ENCODE assay signal across 8 mouse cellular contexts in genomic region chr11:59746614-59747013, GRCm38 (mm10). TPM values are rescaled to one million over a fixed set of nuclear protein-coding genes. Genes with fewer than 3 reads are reported as not detected.
DNase-seq lines count a peak whose midpoint lies in the region; ATAC-seq and TF ChIP-seq lines count a peak whose summit lies in the region.

No protein-coding gene starts in this region.

- peak; percentile 80 for TF ChIP-seq CTCF in hindbrain, postnatal 0 days (IDR thresholded peaks at IDR 0.05; ENCODE audit: low read depth)

- no peak for ATAC-seq in CD4-positive, CD25-positive, alpha-beta regulatory T cell, adult 4 months
- no peak for ATAC-seq in hindbrain, postnatal 0 days

- 74% methylated on average over 2 of the region's 2 CpGs for WGBS in hindbrain, postnatal 0 days

- no peak overlapping the region for H3K4me3 ChIP-seq in hindbrain, postnatal 0 days (ENCODE audit: low read length)

- H3K4me1 ChIP-seq in hindbrain, postnatal 0 days (ENCODE audit: insufficient read depth, low read length) = no peaks in the 10 kb centered on the region

- no peaks in the 10 kb centered on the region for H3K27me3 ChIP-seq in hindbrain, postnatal 0 days (ENCODE audit: insufficient read depth, low read length)

- H3K36me3 ChIP-seq in hindbrain, postnatal 0 days (ENCODE audit: insufficient read depth, low read length) = peaks cover 44% of the 10 kb centered on the region

- H3K27ac ChIP-seq in hindbrain, postnatal 0 days = no peak overlapping the region

- peak; percentile 67 for DNase-seq in CD4-positive, CD25-positive, alpha-beta regulatory T cell, adult 2 months (ENCODE audit: low read depth, low spot score)
- DNase-seq in layer of hippocampus, adult 11-12 months (ENCODE audit: low spot score) = peak; percentile 56
- no peak for DNase-seq in layer of hippocampus, adult 8-10 months (ENCODE audit: low spot score in 2 of 2)
- peak; percentile 54 for DNase-seq in adrenal gland, postnatal 25 days
- DNase-seq in hindbrain, postnatal 0 days (ENCODE audit: low spot score) = peak; percentile 67
- DNase-seq in lung, postnatal 36 days = peak; percentile 89
- DNase-seq in ovary, postnatal 10 days (ENCODE audit: low spot score) = no peak

- H3K9me3 ChIP-seq in hindbrain, postnatal 0 days (ENCODE audit: low read length) = no peaks in the 10 kb centered on the region

- no peak overlapping the region for H3K4me2 ChIP-seq in hindbrain, postnatal 0 days (ENCODE audit: low read depth, low read length)

- no peak overlapping the region for H3K9ac ChIP-seq in hindbrain, postnatal 0 days (replicated peaks; ENCODE audit: low read length)

RNA-seq across cellular contexts. Expression of gene Pld6, which starts 40.8 kb away (rescaled TPM):
- under 1 TPM in 1 of 2 experiments, not detected in 1; 0.36 TPM for polyA plus RNA-seq in CD4-positive, CD25-positive, alpha-beta regulatory T cell, adult 4 months (2017; shearing (Covaris generic))
- 1 to 10 TPM in 1 of 4 experiments, under 1 TPM in 2, not detected in 1; 0.49 to 1.5 (median 0.85) TPM for total RNA-seq in layer of hippocampus, adult 8-10 months (2022)
- 4.1 and 4.6 TPM in 2 replicates for total RNA-seq in adrenal gland, postnatal 25 days (2021)
- 10.9 and 16.0 TPM in 2 replicates for total RNA-seq in hindbrain, postnatal 0 days (2014; rRNA removed)
- 21.5 and 24.6 TPM in 2 replicates for polyA plus RNA-seq in hindbrain, postnatal 0 days (2015; fragmentation: Nextera tagmentation; extraction: Ambion mirVana)

Comparison
In these comparisons a context has a peak if more than half of its experiments do, and no peak if none do; other contexts are left out.
1. DNase-seq: peak in CD4-positive, CD25-positive, alpha-beta regulatory T cell, adult 2 months (single experiment), layer of hippocampus, adult 11-12 months (single experiment), adrenal gland, postnatal 25 days (single experiment), hindbrain, postnatal 0 days (single experiment) and lung, postnatal 36 days (single experiment); none in layer of hippocampus, adult 8-10 months (0 of 2) and ovary, postnatal 10 days (single experiment).